Mouse (Mus musculus) mesoderm, embryonic 11.5 days (tissue): ENCODE results near the gene Gsdma3.

Experiments
- DNase-seq: peaks from one replicate; pipeline ENCODE4 v3.0.0-alpha.2; 2012; ENCODE audit warnings: low read depth, low spot score

Gsdma3 gene

DNA sequence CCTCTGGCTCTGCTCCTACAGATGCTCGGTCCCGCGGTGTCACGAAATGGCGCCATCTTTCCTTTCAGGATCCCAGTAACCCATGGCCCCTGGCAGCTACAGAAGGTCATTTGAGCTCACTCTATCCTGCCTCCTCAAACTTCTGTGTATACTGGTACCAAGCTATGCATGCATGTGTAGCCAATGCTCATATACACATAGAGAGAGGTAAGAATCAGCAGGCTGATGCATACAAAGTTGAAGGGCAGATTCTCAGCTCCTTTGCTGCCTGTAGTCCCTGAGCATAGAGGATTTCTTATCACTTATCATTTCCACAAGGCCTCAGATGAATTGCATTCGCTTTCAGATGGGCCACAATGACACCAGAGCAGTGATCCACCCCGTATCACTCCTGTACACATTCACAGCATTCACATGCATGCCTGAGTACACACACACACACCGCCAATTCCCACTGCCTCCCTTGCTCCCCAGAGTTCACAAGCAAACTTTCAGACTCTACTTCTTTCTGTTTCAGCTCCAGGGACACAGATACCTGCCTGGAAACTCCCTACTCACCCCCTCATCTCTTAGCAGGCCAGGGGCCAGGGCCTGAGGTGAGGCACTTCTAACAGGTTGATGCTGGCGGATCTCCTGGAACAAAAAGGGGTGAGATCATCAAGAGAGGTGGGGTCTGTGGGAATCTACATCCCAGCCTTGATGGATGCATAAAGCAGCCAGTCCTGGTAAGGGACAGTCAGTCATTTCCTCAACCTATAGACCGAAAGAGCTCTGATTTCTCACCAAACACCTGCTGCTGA lies at the start of gene Gsdma3, which contains the start of gene Gm12355:
Gsdma3 (plus strand) TSS at position 750 of the 800 bp plus-strand sequence.
Gm12355 (minus strand) TSS at position 51 of the 800 bp plus-strand sequence.
- DNase-seq, result no peak

DNA sequence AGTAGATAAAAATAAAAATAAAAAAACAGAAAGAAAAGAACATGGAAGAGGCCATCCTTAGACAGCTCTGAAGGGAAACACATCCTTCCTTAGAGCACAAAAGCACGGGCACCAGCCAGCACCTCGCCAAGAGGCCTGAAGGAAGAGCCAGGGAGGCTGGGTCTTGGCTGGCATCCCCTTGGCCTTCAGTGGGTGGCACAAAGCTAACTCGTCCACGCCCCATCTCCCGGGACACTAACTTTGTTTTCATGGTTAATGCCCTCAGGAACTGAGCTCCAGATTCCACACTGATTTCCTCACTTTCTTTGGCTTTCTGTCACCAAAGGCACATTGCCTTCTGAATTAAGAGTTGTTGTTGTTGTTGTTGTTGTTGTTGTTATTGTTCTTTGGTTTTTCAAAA lies 48.4 kb upstream of the Gsdma3 start:
- DNase-seq, result no peak

DNA sequence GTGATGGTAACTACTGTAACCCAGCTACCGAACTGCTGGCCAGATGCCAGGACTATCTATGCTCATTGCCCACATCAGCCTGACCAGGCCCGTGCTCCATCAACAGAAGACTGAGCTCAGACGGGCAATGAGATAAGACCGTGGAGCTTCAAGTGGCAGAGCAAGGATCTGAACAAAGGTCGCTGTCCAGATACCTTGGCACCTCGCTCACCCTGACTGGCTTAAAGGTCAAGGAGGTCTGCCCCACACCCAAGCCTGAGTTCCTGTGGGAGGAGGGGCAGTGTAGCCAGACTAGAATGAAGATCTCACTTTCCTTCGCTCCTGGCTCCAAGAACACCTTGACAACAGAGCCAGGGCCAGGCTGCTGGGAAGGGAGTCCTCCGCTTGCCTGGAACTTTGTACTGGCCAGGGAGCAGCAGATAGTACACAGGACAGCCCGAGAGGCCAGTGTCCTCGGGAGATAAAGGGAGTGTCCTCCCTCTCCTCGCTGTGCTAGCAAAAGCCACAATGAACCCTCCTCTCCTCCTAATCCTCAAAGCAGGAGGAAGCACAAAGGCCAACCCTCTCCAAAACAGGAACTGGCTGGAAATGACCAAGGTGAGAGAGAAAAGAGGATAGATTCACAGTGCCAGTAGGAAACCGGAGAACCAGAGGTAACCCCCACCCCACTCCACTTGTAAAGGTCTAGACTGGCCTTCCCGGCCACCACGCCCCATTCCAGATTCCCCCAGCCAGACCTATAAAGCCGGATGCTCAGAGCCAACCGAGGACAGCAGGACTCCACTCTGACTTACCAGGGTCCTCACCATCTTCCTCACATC lies 45.6 kb upstream of the Gsdma3 start:
- DNase-seq, result no peak

DNA sequence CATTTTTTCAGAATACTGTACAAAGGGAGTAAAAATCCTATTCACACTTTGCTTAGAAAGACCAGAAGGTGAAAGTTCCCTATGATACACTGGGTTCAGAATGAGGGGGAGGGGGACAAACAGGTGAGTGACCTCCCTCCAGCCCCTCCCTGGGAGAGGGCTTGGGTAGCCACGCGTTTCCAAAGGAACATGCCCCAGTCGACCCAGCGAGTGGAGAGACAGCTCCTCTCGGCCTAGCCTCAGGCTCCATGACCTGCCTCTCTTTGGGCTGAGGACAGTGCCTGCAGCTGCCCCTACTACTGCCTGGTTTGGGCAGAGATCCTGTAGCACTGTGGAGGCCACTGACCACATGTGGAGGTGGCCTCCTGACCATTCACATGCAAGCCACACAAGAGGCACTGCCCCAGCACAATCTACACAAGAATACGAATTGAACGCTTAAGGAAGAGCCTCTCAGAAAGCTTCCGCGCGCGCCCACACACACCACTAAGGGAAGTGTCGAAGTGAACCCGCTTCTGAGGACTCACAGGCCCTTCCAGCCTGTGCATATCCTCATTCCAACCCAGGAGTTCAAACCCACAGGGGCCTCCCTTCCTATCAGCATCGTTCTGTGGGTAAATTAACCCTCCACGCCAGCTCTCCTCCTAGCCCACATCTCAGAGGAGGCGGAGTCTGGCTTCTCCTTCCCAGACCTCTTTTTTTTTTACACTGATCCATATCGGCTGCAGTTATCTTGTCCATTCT lies 44.7 kb upstream of the Gsdma3 start:
- DNase-seq, result no peak

DNA sequence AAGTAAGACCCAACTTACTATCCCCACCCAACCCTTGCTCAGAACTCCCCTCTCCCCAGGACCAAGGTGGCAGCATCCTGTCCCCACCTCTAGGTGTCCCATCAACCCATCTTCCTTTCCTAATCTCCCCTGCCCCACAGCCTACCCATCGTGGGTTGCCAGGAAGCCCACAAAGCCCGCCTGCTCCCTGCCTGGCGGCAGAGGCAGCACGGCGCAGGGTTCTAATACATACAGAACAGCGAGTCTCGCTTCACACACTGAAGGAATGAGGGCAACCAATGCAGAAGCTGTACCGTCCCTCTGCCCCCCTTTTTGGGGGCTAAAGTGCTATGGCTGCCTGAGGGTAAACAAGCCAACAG lies 44.2 kb upstream of the Gsdma3 start:
- DNase-seq, result no peak

DNA sequence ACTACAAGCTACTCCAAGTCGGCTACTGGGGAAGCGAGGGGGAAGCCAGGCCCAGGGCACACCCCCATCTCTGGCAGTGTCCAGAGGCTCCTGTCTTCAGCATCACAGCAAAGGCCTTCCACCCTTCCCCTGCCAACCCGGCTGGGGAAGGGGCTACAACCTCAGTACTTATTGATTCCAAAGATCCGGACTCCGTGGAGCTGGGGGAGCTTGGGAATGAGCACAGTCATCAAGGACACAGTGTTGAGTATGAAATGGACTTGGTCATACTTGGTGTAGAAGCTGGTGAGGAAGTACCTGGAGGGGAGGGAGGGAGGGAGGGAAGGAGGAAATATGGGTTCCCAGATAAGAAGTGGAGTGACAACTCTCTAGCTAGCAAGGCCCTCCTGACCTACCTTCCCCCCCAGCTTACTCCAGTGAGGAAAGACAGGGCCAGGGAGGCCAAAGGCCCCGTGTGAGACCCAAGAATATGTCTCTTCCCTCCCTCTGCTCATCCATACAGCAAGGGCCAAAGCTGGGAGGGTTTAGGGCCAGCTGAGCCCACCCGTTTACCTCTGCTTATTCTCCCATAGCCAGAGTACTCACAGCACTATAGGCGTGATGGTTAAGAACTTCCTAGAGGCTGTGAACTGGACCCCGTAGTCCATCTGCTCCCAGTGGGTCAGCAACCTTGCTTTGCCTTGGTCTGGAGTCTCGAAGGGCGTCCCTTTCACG lies 43.5 kb upstream of the Gsdma3 start:
- DNase-seq, result no peak

DNA sequence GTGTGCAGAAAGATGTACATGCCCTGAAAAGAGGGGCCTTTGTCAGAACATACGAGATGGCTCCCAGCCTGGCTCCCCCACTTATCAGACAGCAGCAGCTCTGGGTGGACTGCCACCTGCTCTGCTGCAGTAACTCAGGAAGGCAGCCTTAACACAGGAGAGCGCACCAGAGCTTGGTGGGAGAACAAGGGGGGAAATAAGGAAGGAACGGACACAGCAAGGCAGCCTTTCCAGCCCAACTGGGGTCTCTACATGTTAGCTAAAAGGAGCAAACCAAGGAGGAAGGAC lies 43.0 kb upstream of the Gsdma3 start:
- DNase-seq, result no peak

DNA sequence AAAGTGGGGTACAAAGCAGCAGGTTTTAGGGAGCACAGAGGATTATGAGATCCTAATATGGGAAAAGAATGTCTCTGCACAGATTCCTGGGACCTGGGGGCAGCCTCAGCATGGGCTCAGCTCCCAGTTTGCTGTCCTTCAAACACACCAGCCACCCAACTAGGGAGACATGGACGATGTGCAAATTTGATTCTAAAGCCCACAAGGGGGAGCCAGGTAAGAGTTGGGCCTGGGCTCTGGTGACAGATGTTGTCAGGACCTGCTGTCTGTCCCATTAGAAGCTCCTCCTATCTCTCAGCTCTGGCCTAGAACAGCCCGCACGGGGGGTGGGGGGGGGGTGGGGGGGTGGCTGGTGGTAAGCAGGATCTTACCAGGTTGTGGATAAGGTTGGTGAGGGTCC lies 42.6 kb upstream of the Gsdma3 start:
- DNase-seq, result no peak

DNA sequence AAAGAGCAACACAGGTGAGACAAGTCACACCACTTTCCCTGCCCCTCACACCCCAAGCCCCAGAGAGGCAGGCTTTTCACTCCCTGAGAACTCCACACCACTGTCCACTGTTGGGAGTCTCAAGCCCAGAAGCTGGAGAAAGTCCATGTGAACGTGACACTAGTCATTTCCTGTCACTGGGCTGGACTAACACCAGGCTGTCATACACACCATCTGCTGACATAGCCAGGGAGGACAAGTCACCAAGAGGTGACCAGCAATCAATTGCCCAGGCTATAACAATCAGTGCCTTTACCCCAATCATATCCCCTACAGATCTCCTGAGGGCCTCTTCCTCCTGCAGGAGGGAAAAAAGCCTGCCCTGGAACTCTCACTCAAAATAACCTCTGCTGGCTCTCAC lies 42.0 kb upstream of the Gsdma3 start:
- DNase-seq, result no peak

DNA sequence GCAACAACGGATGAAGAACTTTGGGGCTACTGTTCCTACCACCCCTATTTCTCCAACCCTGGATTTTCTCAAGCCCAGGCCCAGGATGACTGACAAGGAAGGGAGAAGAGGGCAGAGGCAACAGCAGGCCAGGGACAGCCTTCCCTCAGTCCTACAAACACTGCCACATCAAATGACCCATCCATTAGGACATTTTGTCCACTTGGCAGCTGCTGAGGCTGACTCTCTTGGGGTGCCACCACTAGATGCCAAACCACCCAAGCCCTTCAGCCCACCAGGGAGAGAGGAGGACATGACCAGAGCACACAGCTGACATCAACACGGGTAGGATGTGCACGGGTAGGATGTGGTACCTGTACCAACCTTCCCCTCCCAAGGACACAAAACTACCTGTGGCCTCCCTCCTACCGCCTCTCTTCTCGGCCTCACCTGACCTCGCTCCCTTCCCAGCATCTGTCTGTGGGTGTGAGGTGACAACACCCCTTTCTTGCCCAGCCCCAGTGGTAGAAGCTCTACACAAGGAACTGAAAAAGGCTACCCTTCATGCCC lies 41.5 kb upstream of the Gsdma3 start:
- DNase-seq, result no peak

DNA sequence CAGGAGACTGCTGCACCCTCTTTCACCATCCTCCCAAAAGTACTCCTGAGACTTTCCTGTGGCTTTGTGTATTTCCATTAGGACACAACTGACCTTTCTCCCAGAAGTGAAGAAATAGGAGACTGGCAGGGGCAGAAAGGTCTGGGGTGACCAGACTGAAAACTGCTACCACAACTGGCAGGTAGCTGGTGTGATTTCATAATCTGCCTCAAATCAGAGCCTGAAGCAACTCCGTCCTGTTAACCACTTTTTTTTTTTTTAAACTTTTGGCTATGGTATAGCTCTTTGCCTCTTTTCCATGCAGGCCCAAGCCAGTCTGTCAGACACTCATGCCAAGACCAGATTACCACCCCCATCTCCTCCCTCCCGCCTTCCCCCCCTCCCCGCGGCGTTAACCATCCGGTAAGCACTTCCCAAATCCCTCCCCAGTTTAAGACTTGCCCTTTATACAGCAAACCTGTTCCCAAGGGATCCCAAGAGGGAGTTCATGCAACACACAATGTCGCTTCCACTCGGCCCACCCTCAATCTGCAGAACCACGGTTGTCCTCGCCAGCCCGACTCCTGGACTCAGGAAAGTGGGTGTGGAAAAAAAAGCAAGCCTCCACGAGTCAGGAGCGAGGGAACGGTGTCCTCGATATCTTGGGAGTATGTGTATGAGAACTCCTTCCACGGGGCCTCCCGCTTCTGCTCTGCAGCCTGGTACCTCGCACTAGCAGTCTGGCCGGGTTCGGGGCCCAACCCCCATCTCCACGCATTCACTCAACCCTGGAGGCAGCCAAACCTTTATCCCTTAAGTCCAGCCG lies 39.9 kb upstream of the Gsdma3 start:
- DNase-seq, result no peak

DNA sequence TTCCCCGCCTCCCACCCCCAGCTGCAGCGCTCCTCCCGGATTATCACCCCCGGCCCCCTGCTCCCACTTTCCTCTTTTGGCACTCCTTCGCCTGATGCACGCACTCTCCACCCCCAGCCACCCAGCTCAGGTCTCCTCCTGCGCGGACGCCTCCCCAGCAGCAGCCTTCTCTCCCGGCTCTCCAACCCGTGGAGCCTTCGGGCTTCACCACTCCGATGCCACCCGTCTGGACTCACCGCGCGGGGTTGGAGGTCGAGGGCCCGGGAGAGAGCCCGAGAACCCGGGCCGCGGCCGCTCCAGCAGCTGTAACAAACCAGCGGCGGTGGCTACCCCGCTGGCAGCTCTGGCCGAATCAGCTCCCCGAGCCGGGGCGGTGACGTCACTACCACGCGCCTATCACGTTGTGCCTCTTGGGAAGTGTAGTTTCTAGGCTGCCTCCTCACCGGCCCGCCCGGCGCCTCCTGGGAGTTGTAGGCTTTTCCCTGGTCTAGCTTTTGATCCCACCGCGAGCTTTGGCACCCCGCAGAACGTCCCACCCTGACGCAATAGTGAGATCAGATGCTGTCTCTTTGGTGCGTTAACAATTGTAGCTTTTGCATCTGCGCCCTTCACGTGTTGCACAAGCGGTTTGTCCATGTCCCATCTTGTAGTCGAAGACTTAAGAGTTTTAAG lies 39.1 kb upstream of the Gsdma3 start, which contains the start of gene Ormdl3:
Ormdl3 (minus strand) TSS at position 477 of the 672 bp plus-strand sequence.
- DNase-seq, result peak; percentile 99

DNA sequence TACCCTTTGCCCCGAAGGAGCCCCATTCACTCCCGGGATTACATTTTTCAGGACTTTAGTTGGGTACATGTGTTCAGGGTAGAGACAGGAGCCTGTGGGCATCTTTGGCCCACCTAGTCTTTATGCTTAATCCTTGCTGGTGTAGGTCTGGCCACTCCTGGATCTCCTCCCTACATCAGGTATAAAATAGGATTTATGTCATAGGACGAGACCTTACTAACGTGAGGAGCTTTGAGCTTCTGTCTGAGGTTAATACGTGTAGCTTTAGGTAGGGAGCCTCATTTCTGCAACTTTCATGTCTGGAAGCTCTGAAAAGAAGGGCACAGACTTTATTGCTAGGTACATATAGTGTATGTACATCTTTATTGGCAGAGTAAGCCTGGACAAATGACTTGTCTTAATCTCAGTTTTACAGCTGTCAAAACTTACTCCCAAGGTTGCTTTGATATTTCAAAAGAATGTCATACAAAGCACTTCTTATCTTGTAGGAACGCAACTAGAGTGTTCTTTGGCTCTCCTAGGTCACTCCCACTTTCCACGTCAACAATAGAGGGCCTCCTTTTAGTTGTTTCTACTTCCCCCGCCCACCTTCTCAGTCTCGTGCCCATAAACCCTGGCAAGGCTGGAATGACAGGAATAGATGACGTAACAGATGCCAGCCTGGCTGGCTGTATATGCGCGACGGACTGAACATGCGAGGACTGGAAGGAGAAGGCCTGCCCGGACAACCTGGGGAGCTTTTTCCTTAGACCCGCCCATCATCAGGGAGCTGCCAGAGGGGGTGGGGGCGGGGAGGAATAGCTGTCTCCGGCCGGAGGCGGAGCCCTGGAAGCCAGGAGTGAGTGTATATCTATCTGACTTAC lies 38.2 kb upstream of the Gsdma3 start:
- DNase-seq, result peak; percentile 64

DNA sequence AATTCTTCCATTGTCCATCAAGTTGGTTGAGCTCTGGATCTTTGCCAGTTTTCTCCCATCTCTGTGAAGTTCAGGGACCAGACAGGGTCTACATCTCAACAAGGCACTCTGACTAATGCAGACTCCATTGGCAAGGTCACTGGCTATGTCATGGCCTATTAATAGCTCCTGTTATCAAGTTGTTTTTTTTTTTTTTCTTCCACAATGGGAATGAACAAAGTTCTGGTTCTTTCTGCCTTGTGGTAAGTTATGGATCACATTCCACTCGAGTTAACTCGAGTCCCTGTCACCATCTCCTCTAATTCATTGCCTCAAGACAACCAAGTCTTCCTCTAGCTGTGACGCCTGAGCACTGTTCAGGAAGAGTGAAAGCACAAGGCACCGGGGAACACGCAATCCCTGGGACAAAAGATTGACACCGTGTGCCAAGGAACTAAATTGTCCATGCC lies 37.3 kb upstream of the Gsdma3 start:
- DNase-seq, result no peak

DNA sequence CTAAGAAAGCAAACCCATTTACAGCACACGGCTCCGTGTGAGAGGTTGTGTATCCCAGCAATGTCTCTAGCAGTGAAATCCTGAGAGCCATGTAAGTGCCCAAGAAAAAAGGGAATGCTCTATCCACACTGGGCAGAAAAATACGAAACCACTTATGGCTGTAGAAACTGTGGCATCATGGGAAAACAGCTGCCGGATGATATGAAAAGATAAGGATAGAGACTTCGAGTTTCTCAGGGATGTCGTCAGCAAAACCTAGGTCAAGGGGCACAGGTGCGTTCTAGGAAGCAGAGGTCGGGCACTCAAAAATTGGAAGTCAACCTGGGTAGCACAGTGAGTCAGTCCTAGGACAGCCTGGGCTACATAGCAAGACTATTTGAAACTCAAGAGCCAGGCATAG lies 36.9 kb upstream of the Gsdma3 start:
- no peak for DNase-seq

DNA sequence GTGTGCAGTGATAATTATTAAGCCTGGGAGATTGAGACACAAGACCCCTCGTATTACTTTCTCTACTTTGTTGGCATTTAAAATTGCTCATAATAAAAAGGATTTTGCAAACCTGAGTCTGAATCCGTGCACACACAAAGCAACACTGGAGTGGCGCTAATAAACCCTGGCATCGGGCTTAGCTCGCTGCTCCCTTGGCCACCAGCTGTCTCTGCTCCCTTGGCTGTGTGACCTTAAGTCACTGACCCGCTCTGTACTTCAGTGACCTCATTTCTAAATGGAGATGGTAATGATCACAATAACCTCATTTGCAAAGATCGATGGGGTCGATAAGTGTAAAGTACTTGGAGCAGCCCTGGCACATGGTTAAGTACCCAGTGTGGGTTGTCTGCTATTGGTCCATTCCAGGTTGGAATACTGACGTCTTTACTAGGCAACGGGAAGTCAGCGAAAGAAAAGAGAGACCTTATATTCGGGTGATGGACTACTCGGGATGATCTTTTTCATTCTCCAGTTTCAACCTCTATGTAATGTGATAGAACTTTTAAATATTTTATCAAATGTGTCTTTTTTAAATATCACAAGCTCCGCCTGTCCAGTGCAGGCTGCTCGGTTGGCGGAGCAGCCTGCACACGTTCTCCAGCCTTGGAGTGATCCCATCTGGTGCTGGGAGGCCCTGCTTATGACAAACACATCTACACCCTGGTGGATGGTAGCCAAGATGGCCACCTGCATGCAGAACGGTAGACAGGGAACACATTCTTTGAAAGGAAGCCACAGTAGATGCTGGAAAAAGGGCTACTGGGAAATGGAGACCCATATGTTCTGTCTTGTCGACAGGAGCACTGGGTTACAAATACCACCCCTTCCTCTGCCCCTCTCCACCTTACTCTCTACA lies 35.4 kb upstream of the Gsdma3 start:
- peak; percentile 45 for DNase-seq

DNA sequence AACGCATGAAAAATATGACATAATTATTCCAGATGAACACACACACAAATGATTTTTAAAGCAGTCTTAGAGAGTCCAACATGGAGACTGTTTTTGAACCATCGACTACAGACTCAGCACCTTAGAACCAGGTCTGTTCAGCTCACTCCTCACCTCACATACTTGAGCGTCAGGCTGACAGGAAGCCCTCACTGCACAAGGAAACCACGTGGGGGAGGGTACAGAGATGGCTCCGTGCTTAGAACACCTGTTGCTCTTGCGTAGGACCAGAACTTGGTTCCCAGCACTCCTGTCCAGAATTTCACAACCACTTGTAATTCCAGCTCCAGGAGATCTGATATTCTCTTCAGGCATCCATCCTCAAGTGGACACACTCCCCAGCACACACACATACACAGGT lies 31.1 kb upstream of the Gsdma3 start:
- DNase-seq, result no peak

DNA sequence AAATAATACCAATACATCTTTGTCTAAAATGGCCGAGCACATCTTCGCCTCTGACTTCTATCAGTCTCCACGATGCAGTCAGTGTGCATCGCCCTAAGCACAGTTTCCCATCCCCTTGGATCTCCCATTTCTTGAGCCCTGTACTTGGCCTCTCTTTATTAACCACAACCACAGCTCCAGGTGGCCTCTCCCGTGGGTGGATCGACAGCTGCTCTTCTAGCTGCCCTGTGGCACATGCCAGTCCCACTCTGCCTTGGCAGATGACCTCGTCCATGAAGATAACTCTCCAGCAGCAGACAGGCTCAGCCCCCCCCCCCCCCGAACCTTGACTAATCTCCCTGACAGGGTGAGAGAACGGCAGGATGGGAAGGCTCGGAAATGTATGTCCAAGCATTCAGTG lies 30.7 kb upstream of the Gsdma3 start:
- DNase-seq, result no peak
